Mouse (Mus musculus): ENCODE results near the gene Man2b1.
A peak's percentile ranks its signal among the peaks of the same experiment; 100 is the strongest.

GRCm38 (mm10) chr8:85080214-85080531, 2.9 kb upstream of the Man2b1 start:
- TF ChIP-seq POLR2A (IDR thresholded peaks at IDR 0.05; ENCODE audit: insufficient read length, low read depth) (peak; percentile 5), POLR2AphosphoS2 (IDR thresholded peaks at IDR 0.05; ENCODE audit: insufficient read length, low read depth) (peak; percentile 12), REST (IDR thresholded peaks at IDR 0.05; ENCODE audit: insufficient read depth, insufficient read length) (no peak), CEBPB (IDR thresholded peaks at IDR 0.05; ENCODE audit: insufficient read depth, poor library complexity, severe bottlenecking) (no peak)

All from myocyte (in vitro differentiated cells).